Mouse (Mus musculus) G1E-ER4 (cell line): ENCODE measurements around the gene Tha1. TPM values are rescaled to one million over a fixed set of nuclear protein-coding genes. Genes with fewer than 3 reads are reported as not detected.

ENCODE experiments used
- GATA1 ChIP-seq: IDR thresholded peaks from one replicate; pipeline ENCODE4 v1.8.0; 2012; ENCODE audit warnings: low read length, inconsistent platforms
- polyA plus RNA-seq: library from polyadenylated mRNA; stranded (reverse); fragments of >175 nt; gene quantifications from 2 replicates; pipeline ENCODE4 v1.2.3, GENCODE M21; 2012

Tha1 gene
- polyA plus RNA-seq, 1 experiment: not detected

- TF ChIP-seq GATA1: no peak
Observed at GRCm38 (mm10) chr11:117826164-117826563, 47.1 kb downstream of the Tha1 start.

- TF ChIP-seq GATA1: no peak
Observed at GRCm38 (mm10) chr11:117825333-117826101, 47.8 kb downstream of the Tha1 start, which contains the start of the genes Afmid and Tk1. Gene Afmid (plus strand): TSS chr11:117825924. Gene Tk1 (minus strand): TSS chr11:117826092.

GRCm38 (mm10) chr11:117824060-117824969, 49.0 kb downstream of the Tha1 start:
- no peak for TF ChIP-seq GATA1

DNA sequence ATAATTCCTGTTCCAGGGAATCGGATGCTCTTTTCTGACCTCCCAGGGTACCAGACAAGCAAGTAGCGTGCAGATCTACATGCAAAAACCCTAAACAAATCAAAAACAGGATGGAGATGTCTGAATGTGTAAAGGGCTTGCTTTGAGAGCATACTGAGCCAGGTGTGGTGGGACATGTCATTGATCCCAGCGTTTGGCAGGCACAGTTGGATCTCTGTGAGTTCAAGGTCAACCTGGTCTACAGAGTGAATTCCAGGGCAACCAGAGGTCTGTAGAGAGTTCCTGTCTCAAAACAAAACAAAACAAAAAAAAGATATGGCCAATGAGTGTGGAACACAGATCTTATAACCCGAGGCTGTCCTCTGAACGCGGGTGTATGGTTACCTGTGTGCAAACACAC, 49.9 kb downstream of the Tha1 start:
- TF ChIP-seq GATA1: no peak

- no peak for TF ChIP-seq GATA1
Observed at GRCm38 (mm10) chr11:117822728-117823241, 50.5 kb downstream of the Tha1 start.

- no peak for TF ChIP-seq GATA1
Observed at GRCm38 (mm10) chr11:117821868-117822267, 51.4 kb downstream of the Tha1 start.

DNA sequence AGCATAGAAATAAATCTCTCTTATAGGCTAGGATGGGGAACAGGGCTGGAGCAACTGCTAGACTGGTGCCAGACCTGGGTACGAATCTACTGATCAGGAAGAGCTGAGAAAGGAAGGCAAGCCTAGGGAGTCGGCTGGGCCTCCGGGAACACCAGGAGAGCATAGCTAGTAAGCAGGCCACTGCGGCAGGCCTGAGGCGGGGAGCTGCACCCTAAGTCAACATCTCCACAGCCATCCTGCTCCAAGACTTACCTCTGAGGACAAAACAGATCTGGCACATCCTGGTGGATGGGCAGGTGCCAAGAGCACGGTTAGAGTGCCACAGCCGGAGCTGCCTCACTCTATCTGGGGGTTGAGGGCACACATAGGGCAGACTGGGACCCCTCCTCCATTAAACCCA, 53.1 kb downstream of the Tha1 start:
- TF ChIP-seq GATA1: no peak

- no peak for TF ChIP-seq GATA1
Observed at GRCm38 (mm10) chr11:117819095-117819494, 54.2 kb downstream of the Tha1 start.

Other genes starting within 250 kb of the Tha1 start
- 24.8 and 28.1 TPM in 2 replicates for gene Tnrc6c, start 219.2 kb downstream of the Tha1 start, polyA plus RNA-seq
- gene Tmc8, start 91.4 kb downstream of the Tha1 start, polyA plus RNA-seq: 20.6 and 30.9 TPM in 2 replicates
- 40.9 and 48.2 TPM in 2 replicates for gene Tmc6, start 91.3 kb downstream of the Tha1 start, polyA plus RNA-seq
- 25.1 and 31.1 TPM in 2 replicates for gene 6030468B19Rik, start 75.8 kb downstream of the Tha1 start, polyA plus RNA-seq
- 0.24 and 0.38 TPM in 2 replicates for gene Gm20708, start 63.8 kb downstream of the Tha1 start, polyA plus RNA-seq
- gene Syngr2, start 63.8 kb downstream of the Tha1 start, polyA plus RNA-seq: 191 and 277 TPM in 2 replicates
- gene Afmid, start 47.6 kb downstream of the Tha1 start, polyA plus RNA-seq: 3.0 and 4.9 TPM in 2 replicates
- 101 and 120 TPM in 2 replicates for gene Tk1, start 47.4 kb downstream of the Tha1 start, polyA plus RNA-seq
- 113 and 159 TPM in 2 replicates for gene Birc5, start 24.2 kb downstream of the Tha1 start, polyA plus RNA-seq
- gene Tmem235, start 12.7 kb downstream of the Tha1 start, polyA plus RNA-seq: not detected in 2 replicates
- 3.3 and 3.5 TPM in 2 replicates for gene Socs3, start 96.6 kb upstream of the Tha1 start, polyA plus RNA-seq
- gene Pgs1, start 112.8 kb upstream of the Tha1 start, polyA plus RNA-seq: 33.8 and 46.7 TPM in 2 replicates